9 mouse cellular contexts compared by ENCODE assay signal in the genomic region with DNA sequence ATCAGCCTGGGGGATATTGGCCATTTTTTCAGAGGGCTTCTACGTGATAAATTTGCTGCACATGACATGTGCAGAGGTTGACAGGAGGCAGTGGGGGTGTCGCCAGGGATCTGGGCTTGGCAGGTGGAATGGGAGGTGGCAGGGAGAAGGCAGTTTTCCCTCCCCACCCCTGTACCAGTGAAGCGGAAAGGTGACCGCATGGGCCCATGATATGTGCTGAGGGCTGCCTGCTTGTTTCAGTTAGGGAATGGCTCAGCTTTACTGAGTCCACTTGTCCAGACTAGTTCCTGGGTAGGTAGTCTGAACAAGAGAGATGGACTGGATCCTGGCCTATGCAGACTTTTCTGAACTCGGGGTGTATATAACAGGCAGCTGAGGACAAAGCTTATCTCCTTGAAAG. TPM values are rescaled to one million over a fixed set of nuclear protein-coding genes. Genes with fewer than 3 reads are reported as not detected.
DNase-seq lines count a peak whose midpoint lies in the region; TF ChIP-seq lines count a peak whose summit lies in the region.
"Had no signal": no experiment of that assay in that cellular context is flagged by ENCODE, and none has a peak within 500 bp of the region (broad histone marks: within the 10 kb centered on the region; RNA-seq: fewer than 3 reads in every experiment).

No protein-coding gene starts in this region.

- no peak for TF ChIP-seq CTCF in cerebellum, adult 2 months (IDR thresholded peaks at IDR 0.05; ENCODE audit: borderline replicate concordance, insufficient read depth, low read depth, low read length)
- no peak for TF ChIP-seq CTCF in left cerebral cortex, adult 2 months (IDR thresholded peaks at IDR 0.05)
- no peak for TF ChIP-seq CTCF in kidney, adult 2 months (conservative IDR thresholded peaks at IDR 0.05; ENCODE audit: insufficient read depth, insufficient read length, low read depth, low read length)

- H3K4me2 ChIP-seq in myocyte (ENCODE audit: low read depth), result peak overlapping the region; percentile 55
- H3K4me2 ChIP-seq: heart, embryonic 15.5 days had no signal

- no peak for DNase-seq in cerebellum, adult 2 months
- DNase-seq in cerebellum, adult 8-10 months, result no peak
- no peak for DNase-seq in left cerebral cortex, adult 2 months (ENCODE audit: extremely low spot score in 1 of 2, low spot score in 2 of 2)
- no peak for DNase-seq in left cerebral cortex, postnatal 4 days
- peak; percentile 77 for DNase-seq in kidney, adult 2 months
- DNase-seq in urinary bladder, postnatal 14 days (ENCODE audit: low spot score), result no peak
- DNase-seq in spleen, adult 18-20 months, result no peak

- H3K27me3 ChIP-seq in cerebellum, adult 2 months (ENCODE audit: control insufficient read depth, insufficient read depth, low read length), result no peaks in the 10 kb centered on the region
- no peaks in the 10 kb centered on the region for H3K27me3 ChIP-seq in kidney, adult 2 months (replicated peaks; ENCODE audit: control insufficient read depth, insufficient read depth, low read length)
- H3K27me3 ChIP-seq in myocyte (ENCODE audit: control insufficient read depth, insufficient read depth, insufficient read length), result no peaks in the 10 kb centered on the region
- H3K27me3 ChIP-seq: heart, embryonic 15.5 days had no signal

- peak overlapping the region; percentile 70 for H3K27ac ChIP-seq in cerebellum, adult 2 months (ENCODE audit: insufficient read depth, low read length)
- H3K27ac ChIP-seq in left cerebral cortex, adult 2 months, result peak overlapping the region; percentile 64
- H3K27ac ChIP-seq in kidney, adult 2 months (ENCODE audit: insufficient read depth, low read depth, low read length), result peak overlapping the region; percentile 75

- no peak overlapping the region for H3ac ChIP-seq in myocyte (ENCODE audit: control insufficient read depth, insufficient read length)

- TF ChIP-seq POLR2A in cerebellum, adult 2 months (IDR thresholded peaks at IDR 0.05; ENCODE audit: borderline replicate concordance, insufficient read depth, low read length), result no peak
- TF ChIP-seq POLR2A in kidney, adult 2 months (IDR thresholded peaks at IDR 0.05; ENCODE audit: low read depth, low read length), result no peak
- no peak for TF ChIP-seq POLR2A in myocyte (IDR thresholded peaks at IDR 0.05; ENCODE audit: insufficient read length, low read depth)

- no peak overlapping the region for H3K4me3 ChIP-seq in cerebellum, adult 2 months (replicated peaks; ENCODE audit: insufficient read depth, low read depth, low read length)
- H3K4me3 ChIP-seq in left cerebral cortex, adult 2 months, result no peak overlapping the region
- no peak overlapping the region for H3K4me3 ChIP-seq in kidney, adult 2 months (ENCODE audit: insufficient read depth, low read depth, low read length)
- no peak overlapping the region for H3K4me3 ChIP-seq in myocyte
- H3K4me3 ChIP-seq: heart, embryonic 15.5 days had no signal

- 58% methylated on average over 5 of the region's 5 CpGs for WGBS in cerebellum, adult 2 months
- WGBS in kidney, adult 2 months, result 42% methylated on average over 5 of the region's 5 CpGs

- no peaks in the 10 kb centered on the region for H3K36me3 ChIP-seq in kidney, adult 2 months (ENCODE audit: control insufficient read depth, insufficient read depth, low read length)
- no peaks in the 10 kb centered on the region for H3K36me3 ChIP-seq in myocyte (ENCODE audit: control insufficient read depth, insufficient read depth)
- H3K36me3 ChIP-seq: heart, embryonic 15.5 days had no signal

- intact Hi-C loops in left cerebral cortex, adult 2 months (cut with DNase I), result no loop called here
- intact Hi-C loops in left cerebral cortex, postnatal 4 days (cut with DNase I), result no loop called here

- peaks cover 40% of the 10 kb centered on the region for H3K4me1 ChIP-seq in cerebellum, adult 2 months (ENCODE audit: control insufficient read depth, insufficient read depth, low read length)
- H3K4me1 ChIP-seq in kidney, adult 2 months (ENCODE audit: control insufficient read depth, insufficient read depth, low read length), result peaks cover 25% of the 10 kb centered on the region

- H3K79me2 ChIP-seq in myocyte (ENCODE audit: control insufficient read depth, insufficient read depth), result no peaks in the 10 kb centered on the region

TF ChIP-seq in myocyte, 11 proteins besides CTCF, POLR2A, EP300 and RAD21:
- TF ChIP-seq MAX (IDR thresholded peaks at IDR 0.05; ENCODE audit: low read depth) (no peak), CEBPB (IDR thresholded peaks at IDR 0.05; ENCODE audit: insufficient read depth, poor library complexity, severe bottlenecking) (no peak), MYOG (IDR thresholded peaks at IDR 0.05; ENCODE audit: control insufficient read depth in 1 of 3, insufficient read depth in 1 of 3, insufficient read length in 2 of 3, low read depth in 2 of 3) (no peak), MYOD1 (IDR thresholded peaks at IDR 0.05; ENCODE audit: control insufficient read depth in 1 of 3, insufficient read length in 2 of 3, low read depth in 2 of 3) (no peak), USF1 (IDR thresholded peaks at IDR 0.05; ENCODE audit: low read depth) (no peak)

RNA-seq across cellular contexts. Expression of a gene that starts 19.8 kb away (rescaled TPM):
- 57.4 and 67.1 TPM in 2 replicates for polyA plus RNA-seq in cerebellum, adult 2 months (2012; rRNA removed)
- 10 to 100 TPM; 56.7 to 57.0 TPM for total RNA-seq in left cerebral cortex, adult 2 months (2021)
- 10 to 100 TPM; 43.5 to 51.1 TPM for total RNA-seq in left cerebral cortex, postnatal 4 days (2021)
- polyA plus RNA-seq in kidney, adult 2 months (2012; rRNA removed), result 148 and 174 TPM in 2 replicates
- polyA plus RNA-seq in myocyte (2012; fragmentation: generic; extraction: Trizol), result 15.9 TPM

RNA-seq across cellular contexts. Expression of a gene that starts 36.6 kb away (rescaled TPM):
- 295 and 319 TPM in 2 replicates for polyA plus RNA-seq in cerebellum, adult 2 months (2012; rRNA removed)
- 100 to 1,000 TPM; 329 to 332 TPM for total RNA-seq in left cerebral cortex, adult 2 months (2021)
- 100 to 1,000 TPM; 249 to 259 TPM for total RNA-seq in left cerebral cortex, postnatal 4 days (2021)
- polyA plus RNA-seq in kidney, adult 2 months (2012; rRNA removed), result 43.8 and 60.3 TPM in 2 replicates
- 125 TPM for polyA plus RNA-seq in myocyte (2012; fragmentation: generic; extraction: Trizol)

RNA-seq across cellular contexts. Expression of a gene that starts 38.0 kb away (rescaled TPM):
- polyA plus RNA-seq in cerebellum, adult 2 months (2012; rRNA removed), result 3.3 and 3.4 TPM in 2 replicates
- total RNA-seq in left cerebral cortex, adult 2 months (2021), result 1 to 10 TPM; 1.3 to 1.6 TPM
- 1 to 10 TPM; 3.0 to 3.5 TPM for total RNA-seq in left cerebral cortex, postnatal 4 days (2021)
- 13.3 and 17.3 TPM in 2 replicates for polyA plus RNA-seq in kidney, adult 2 months (2012; rRNA removed)
- 0.06 TPM for polyA plus RNA-seq in myocyte (2012; fragmentation: generic; extraction: Trizol)

RNA-seq across cellular contexts. Expression of a gene that starts 41.4 kb away (rescaled TPM):
- 5.4 and 5.7 TPM in 2 replicates for polyA plus RNA-seq in cerebellum, adult 2 months (2012; rRNA removed)
- total RNA-seq in left cerebral cortex, adult 2 months (2021), result 1 to 10 TPM in 1 of 2 experiments, under 1 TPM in 1; 0.91 to 1.4 TPM
- total RNA-seq in left cerebral cortex, postnatal 4 days (2021), result 1 to 10 TPM; 1.8 to 1.9 TPM
- 19.3 and 19.8 TPM in 2 replicates for polyA plus RNA-seq in kidney, adult 2 months (2012; rRNA removed)
- 4.6 TPM for polyA plus RNA-seq in myocyte (2012; fragmentation: generic; extraction: Trizol)
